Mouse (Mus musculus) embryonic fibroblast, embryonic 13.5 days (primary cell): ENCODE measurements around the gene Itga4.

Experiments used
- CTCF ChIP-seq: IDR thresholded peaks from 2 replicates; pipeline ENCODE4 v1.5.1; 2011; ENCODE audit warnings: mild to moderate bottlenecking, control low read depth, low read length, moderate library complexity, borderline replicate concordance; ENCODE audit not compliant: insufficient read depth
- POLR2A ChIP-seq: IDR thresholded peaks from 2 replicates; pipeline ENCODE4 v1.6.1; 2011; ENCODE audit warnings: low read depth, mild to moderate bottlenecking, control low read depth, low read length, moderate library complexity

DNA sequence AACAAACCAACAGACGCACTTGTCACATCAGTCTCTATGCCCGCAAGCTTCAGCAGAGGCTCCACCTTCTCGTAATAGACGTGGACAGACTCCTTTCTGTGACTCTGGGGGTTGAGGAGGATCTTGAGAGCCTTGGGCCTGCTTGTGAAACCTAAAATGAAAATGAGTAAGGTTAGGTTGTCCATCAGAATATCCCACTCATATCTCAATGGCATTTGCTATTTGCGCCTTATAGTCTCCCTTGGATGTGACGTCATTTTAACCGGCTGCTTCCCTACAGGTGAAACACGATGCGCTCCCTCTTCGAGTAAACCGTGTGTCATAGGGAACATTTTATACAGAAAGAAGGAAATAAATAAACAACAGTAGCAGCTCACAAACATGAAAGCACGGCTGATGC, 113.4 kb downstream of the Itga4 start:
- TF ChIP-seq CTCF (no peak), POLR2A (no peak)
